ENCODE assay signal across 9 mouse cellular contexts in genomic region chr9:98965084-98965483, GRCm38 (mm10). TPM values are rescaled to one million over a fixed set of nuclear protein-coding genes. Genes with fewer than 3 reads are reported as not detected.
DNase-seq lines count a peak whose midpoint lies in the region; ATAC-seq and TF ChIP-seq lines count a peak whose summit lies in the region.
"Had no signal": no experiment of that assay in that cellular context is flagged by ENCODE, and none has a peak within 500 bp of the region (broad histone marks: within the 10 kb centered on the region; RNA-seq: fewer than 3 reads in every experiment).

No protein-coding gene starts in this region.

- peak; percentile 44 to 56 for DNase-seq in layer of hippocampus, postnatal 10 days (ENCODE audit: low spot score in 2 of 2)
- DNase-seq in layer of hippocampus, postnatal 36 days, result no peak
- DNase-seq in ES-CJ7 (ENCODE audit: low read depth, low spot score), result peak; percentile 71
- DNase-seq in hindbrain, postnatal 0 days (ENCODE audit: low spot score), result peak; percentile 74
- peak; percentile 58 for DNase-seq in neural tube, embryonic 10.5 days (ENCODE audit: extremely low spot score, low spot score)
- no peak for DNase-seq in layer of hippocampus, adult 11-12 months (ENCODE audit: low spot score)
- DNase-seq in frontal cortex, postnatal 36 days (ENCODE audit: low spot score in 2 of 2), result no peak

- 0 out of 2 replicates have a peak overlapping the region, but pooled peaks have one; percentile 8 for H3K4me3 ChIP-seq in hindbrain, postnatal 0 days (ENCODE audit: low read length)
- H3K4me3 ChIP-seq: lung, embryonic 15.5 days had no signal

- H3K27ac ChIP-seq in hindbrain, postnatal 0 days, result no peak overlapping the region
- H3K27ac ChIP-seq: lung, embryonic 15.5 days had no signal

- 2% methylated on average over 18 of the region's 18 CpGs for WGBS in hindbrain, postnatal 0 days

- no peak overlapping the region for H3K9ac ChIP-seq in hindbrain, postnatal 0 days (replicated peaks; ENCODE audit: low read length)
- H3K9ac ChIP-seq: lung, embryonic 15.5 days had no signal

- peak overlapping the region; percentile 16; the same call in 1 of the 2 replicates for H3K4me2 ChIP-seq in hindbrain, postnatal 0 days (ENCODE audit: low read depth, low read length)
- H3K4me2 ChIP-seq: lung, embryonic 15.5 days had no signal

- peaks cover 60% of the 10 kb centered on the region for H3K27me3 ChIP-seq in hindbrain, postnatal 0 days (ENCODE audit: insufficient read depth, low read length)

- H3K36me3 ChIP-seq in hindbrain, postnatal 0 days (ENCODE audit: insufficient read depth, low read length), result no peaks in the 10 kb centered on the region
- H3K36me3 ChIP-seq: lung, embryonic 15.5 days had no signal

- H3K9me3 ChIP-seq in hindbrain, postnatal 0 days (ENCODE audit: low read length), result no peaks in the 10 kb centered on the region
- H3K9me3 ChIP-seq: lung, embryonic 15.5 days had no signal

- peak; percentile 75 for TF ChIP-seq CTCF in hindbrain, postnatal 0 days (IDR thresholded peaks at IDR 0.05; ENCODE audit: low read depth)

- H3K4me1 ChIP-seq in hindbrain, postnatal 0 days (ENCODE audit: insufficient read depth, low read length), result no peaks in the 10 kb centered on the region
- H3K4me1 ChIP-seq: lung, embryonic 15.5 days had no signal

- peak; percentile 78 for ATAC-seq in common myeloid progenitor, adult 5-6 weeks (replicated peaks; ENCODE audit: low read depth, poor library complexity, severe bottlenecking)
- peak; percentile 59; the same call in 1 of the 2 replicates for ATAC-seq in hindbrain, postnatal 0 days

RNA-seq across cellular contexts. Expression of gene Foxl2, which starts 10.0 kb away (rescaled TPM):
- total RNA-seq in layer of hippocampus, postnatal 10 days (2021), result 1 to 10 TPM; 1.4 to 1.7 TPM
- under 1 TPM; 0.57 to 0.96 TPM for total RNA-seq in layer of hippocampus, postnatal 36 days (2021)
- not detected in 2 replicates for total RNA-seq in common myeloid progenitor, adult 5-6 weeks (2017)
- 0.04 and 0.05 TPM in 2 replicates for total RNA-seq in hindbrain, postnatal 0 days (2014; rRNA removed)
- 0.28 and 0.57 TPM in 2 replicates for polyA plus RNA-seq in hindbrain, postnatal 0 days (2015; fragmentation: Nextera tagmentation; extraction: Ambion mirVana)
- polyA plus RNA-seq: lung, embryonic 15.5 days had no signal

RNA-seq across cellular contexts. Expression of gene Faim, which starts 21.1 kb away (rescaled TPM):
- total RNA-seq in layer of hippocampus, postnatal 10 days (2021), result 10 to 100 TPM; 56.5 to 57.3 TPM
- 10 to 100 TPM; 64.5 to 67.3 TPM for total RNA-seq in layer of hippocampus, postnatal 36 days (2021)
- 108 and 160 TPM in 2 replicates for total RNA-seq in common myeloid progenitor, adult 5-6 weeks (2017)
- total RNA-seq in hindbrain, postnatal 0 days (2014; rRNA removed), result 31.3 and 32.1 TPM in 2 replicates
- polyA plus RNA-seq in hindbrain, postnatal 0 days (2015; fragmentation: Nextera tagmentation; extraction: Ambion mirVana), result 116 and 123 TPM in 2 replicates

Comparison
In these comparisons a context has a peak if more than half of its experiments do, and no peak if none do; other contexts are left out.
1. DNase-seq: peak in layer of hippocampus, postnatal 10 days (2 of 2), ES-CJ7 (single experiment), hindbrain, postnatal 0 days (single experiment) and neural tube, embryonic 10.5 days (single experiment); none in layer of hippocampus, postnatal 36 days (0 of 2), layer of hippocampus, adult 11-12 months (single experiment) and frontal cortex, postnatal 36 days (0 of 2).